In genomic region chr2:26501651-26502141, GRCm38 (mm10) we compare ENCODE assay signal across 8 mouse cellular contexts. TPM values are rescaled to one million over a fixed set of nuclear protein-coding genes. Genes with fewer than 3 reads are reported as not detected.
DNase-seq lines count a peak whose midpoint lies in the region; ATAC-seq lines count a peak whose summit lies in the region.

No protein-coding gene starts in this region.

- peaks cover 86% of the 10 kb centered on the region for H3K4me1 ChIP-seq in heart, embryonic 15.5 days (replicated peaks)
- peaks cover 87% of the 10 kb centered on the region for H3K4me1 ChIP-seq in limb, embryonic 13.5 days

- peak overlapping the region; percentile 90 for H3K4me2 ChIP-seq in heart, embryonic 15.5 days
- peak overlapping the region; percentile 97 for H3K4me2 ChIP-seq in limb, embryonic 13.5 days (replicated peaks)

- 8% methylated on average over 15 of the region's 15 CpGs for WGBS in heart, embryonic 15.5 days
- 1% methylated on average over 15 of the region's 15 CpGs for WGBS in limb, embryonic 13.5 days

- H3K27me3 ChIP-seq in heart, embryonic 15.5 days: peaks cover 9% of the 10 kb centered on the region; the same call in 1 of the 2 replicates
- peaks cover 19% of the 10 kb centered on the region; the same call in 1 of the 2 replicates for H3K27me3 ChIP-seq in limb, embryonic 13.5 days

- H3K9me3 ChIP-seq in heart, embryonic 15.5 days (replicated peaks): no peaks in the 10 kb centered on the region
- H3K9me3 ChIP-seq in limb, embryonic 13.5 days: no peaks in the 10 kb centered on the region

- H3K36me3 ChIP-seq in heart, embryonic 15.5 days: no peaks in the 10 kb centered on the region; the same call in 1 of the 2 replicates
- H3K36me3 ChIP-seq in limb, embryonic 13.5 days: peaks cover 3% of the 10 kb centered on the region; the same call in 1 of the 2 replicates

- no peak for ATAC-seq in heart, embryonic 15.5 days (replicated peaks; ENCODE audit: insufficient number of reproducible peaks, insufficient read depth, low FRiP score, low read depth)
- no peak for ATAC-seq in limb, embryonic 13.5 days (ENCODE audit: low FRiP score, low read depth)
- no peak for ATAC-seq in inflammation-experienced regulatory T-cells, adult 6 months

- H3K9ac ChIP-seq in heart, embryonic 15.5 days: peak overlapping the region; percentile 82
- H3K9ac ChIP-seq in limb, embryonic 13.5 days: peak overlapping the region; percentile 86

- peak overlapping the region; percentile 81 for H3K4me3 ChIP-seq in heart, embryonic 15.5 days
- peak overlapping the region; percentile 80 for H3K4me3 ChIP-seq in limb, embryonic 13.5 days

- peak; percentile 35 for DNase-seq in kidney, adult 11 months
- no peak for DNase-seq in kidney, adult 8-10 months
- peak; percentile 86 for DNase-seq in ZHBTc4 (ENCODE audit: low read depth, low spot score)
- peak; percentile 98 for DNase-seq in retina, postnatal 1 day
- no peak for DNase-seq in thymus, postnatal 36 days

- H3K27ac ChIP-seq in heart, embryonic 15.5 days: peak overlapping the region; percentile 86
- 0 out of 2 replicates have a peak overlapping the region, but pooled peaks have one; percentile 55 for H3K27ac ChIP-seq in limb, embryonic 13.5 days

RNA-seq across cellular contexts. Expression of gene Notch1, which starts 14.8 kb away (rescaled TPM):
- 10.8 and 24.2 TPM in 2 replicates for polyA plus RNA-seq in heart, embryonic 15.5 days (2015; fragmentation: Nextera tagmentation; extraction: Ambion mirVana)
- polyA plus RNA-seq in limb, embryonic 13.5 days (2015; fragmentation: Nextera tagmentation; extraction: Ambion mirVana): 13.7 and 15.5 TPM in 2 replicates
- 10 to 100 TPM; 24.9 to 41.2 (median 27.0) TPM for polyA plus RNA-seq in inflammation-experienced regulatory T-cells, adult 6 months (2017; shearing (Covaris generic))

RNA-seq across cellular contexts. Expression of gene Sec16a, which starts 56.7 kb away (rescaled TPM):
- 10.5 and 14.5 TPM in 2 replicates for polyA plus RNA-seq in heart, embryonic 15.5 days (2015; fragmentation: Nextera tagmentation; extraction: Ambion mirVana)
- 24.9 and 28.1 TPM in 2 replicates for polyA plus RNA-seq in limb, embryonic 13.5 days (2015; fragmentation: Nextera tagmentation; extraction: Ambion mirVana)
- polyA plus RNA-seq in inflammation-experienced regulatory T-cells, adult 6 months (2017; shearing (Covaris generic)): 10 to 100 TPM; 18.4 to 28.4 (median 24.2) TPM

Comparison
In these comparisons a context has a peak if more than half of its experiments do, and no peak if none do; other contexts are left out.
1. DNase-seq: peak in kidney, adult 11 months (single experiment), ZHBTc4 (single experiment) and retina, postnatal 1 day (single experiment); none in kidney, adult 8-10 months (0 of 2) and thymus, postnatal 36 days (0 of 2).